Mouse (Mus musculus) MEL (cell line): Measurements from ENCODE around the gene Dusp15. TPM values are rescaled to one million over a fixed set of nuclear protein-coding genes. Genes with fewer than 3 reads are reported as not detected.
A peak's percentile ranks its signal among the peaks of the same experiment; 100 is the strongest.

ENCODE experiments used
- DNase-seq: peaks from one replicate; pipeline ENCODE4 v3.0.0; 2011; ENCODE audit warnings: low read depth, low spot score
- H3K27ac ChIP-seq: 2 replicates; pipeline ENCODE4 v1.5.1; 2012; ENCODE audit warnings: low read depth, mild to moderate bottlenecking, control low read depth, low read length, moderate library complexity; ENCODE audit not compliant: control insufficient read depth
- H3K27me3 ChIP-seq, 2 experiments: fragments of 150-350 bp in 1 of 2; sonication (generic) in 1 of 2; 2 replicates each; pipeline ENCODE4 v1.6.1; 2012; ENCODE audit warnings: low read length in 2 of 2, mild to moderate bottlenecking in 2 of 2, improper control_type of control experiment in 1 of 2, moderate library complexity in 1 of 2; ENCODE audit not compliant: insufficient read depth in 2 of 2, control insufficient read depth in 1 of 2
- H3K36me3 ChIP-seq, 2 experiments: 2 replicates each; pipeline ENCODE4 v1.6.1; 2012 to 2014; ENCODE audit warnings: low read length in 2 of 2, improper control_type of control experiment in 1 of 2, inconsistent platforms in 1 of 2, mild to moderate bottlenecking in 1 of 2; ENCODE audit not compliant: insufficient read depth in 2 of 2, control insufficient read depth in 1 of 2
- H3K4me1 ChIP-seq, 2 experiments: fragments of 150-350 bp in 1 of 2; sonication (generic) in 1 of 2; 2 replicates each; pipeline ENCODE4 v1.6.1; 2012; ENCODE audit warnings: low read length in 2 of 2, improper control_type of control experiment in 1 of 2, mild to moderate bottlenecking in 1 of 2; ENCODE audit not compliant: insufficient read depth in 2 of 2, control insufficient read depth in 1 of 2
- H3K4me3 ChIP-seq, 2 experiments: fragments of 150-350 bp in 1 of 2; sonication (generic) in 1 of 2; 2 replicates each; pipeline ENCODE4 v1.5.1; 2012; ENCODE audit warnings: low read depth in 2 of 2, low read length in 2 of 2, mild to moderate bottlenecking in 2 of 2, moderate library complexity in 2 of 2, control low read depth in 1 of 2, improper control_type of control experiment in 1 of 2; ENCODE audit not compliant: control insufficient read depth in 1 of 2, insufficient read depth in 1 of 2
- H3K79me2 ChIP-seq: 2 replicates; pipeline ENCODE4 v1.6.1; 2012; ENCODE audit warnings: mild to moderate bottlenecking, low read length, moderate library complexity; ENCODE audit not compliant: control insufficient read depth, poor library complexity, insufficient read depth
- H3K9ac ChIP-seq: 2 replicates; pipeline ENCODE4 v1.6.1; 2012; ENCODE audit warnings: low read depth, mild to moderate bottlenecking, control low read depth, low read length, moderate library complexity; ENCODE audit not compliant: control insufficient read depth, poor library complexity, severe bottlenecking
- H3K9me3 ChIP-seq: fragments of 150-350 bp; sonication (generic); replicated peaks from 2 replicates; pipeline ENCODE4 v1.6.1; 2012; ENCODE audit warnings: mild to moderate bottlenecking, low read length, improper control_type of control experiment, moderate library complexity; ENCODE audit not compliant: insufficient read depth
- BHLHE40 ChIP-seq: IDR thresholded peaks from 2 replicates; pipeline ENCODE4 v1.6.1; 2012; ENCODE audit warnings: low read depth, mild to moderate bottlenecking, inconsistent platforms, low read length, improper control_type of control experiment, borderline replicate concordance
- CHD2 ChIP-seq: IDR thresholded peaks from 2 replicates; pipeline ENCODE4 v1.6.1; 2011; ENCODE audit warnings: low read length, improper control_type of control experiment
- CTCF ChIP-seq, 3 experiments: IDR thresholded peaks in 2 of 3; conservative IDR thresholded peaks in 1 of 3; 2 replicates each; pipeline ENCODE4 v1.5.1; 2011 to 2012; ENCODE audit warnings: low read length in 3 of 3, low read depth in 2 of 3, mild to moderate bottlenecking in 2 of 3, improper control_type of control experiment in 1 of 3, inconsistent platforms in 1 of 3, mixed read lengths in 1 of 3, moderate library complexity in 1 of 3; ENCODE audit not compliant: control insufficient read depth in 1 of 3, insufficient read depth in 1 of 3, poor library complexity in 1 of 3, severe bottlenecking in 1 of 3
- E2F4 ChIP-seq: IDR thresholded peaks from 2 replicates; pipeline ENCODE4 v1.6.1; 2011; ENCODE audit warnings: low read depth, low read length, improper control_type of control experiment, borderline replicate concordance
- ELF1 ChIP-seq: IDR thresholded peaks from 2 replicates; pipeline ENCODE4 v1.6.1; 2014; ENCODE audit warnings: low read depth, mild to moderate bottlenecking, inconsistent platforms, low read length, improper control_type of control experiment, moderate library complexity
- EP300 ChIP-seq, 2 experiments: IDR thresholded peaks; 2 replicates each; pipeline ENCODE4 v1.6.1; 2011; ENCODE audit warnings: improper control_type of control experiment in 2 of 2, low read length in 2 of 2, low read depth in 1 of 2, mild to moderate bottlenecking in 1 of 2
- ETS1 ChIP-seq: IDR thresholded peaks from 2 replicates; pipeline ENCODE4 v1.6.1; 2012; ENCODE audit warnings: low read depth, mild to moderate bottlenecking, inconsistent platforms, low read length, improper control_type of control experiment, moderate library complexity
- GABPA ChIP-seq: IDR thresholded peaks from 2 replicates; pipeline ENCODE4 v1.6.1; 2012; ENCODE audit warnings: low read depth, mild to moderate bottlenecking, inconsistent platforms, low read length, improper control_type of control experiment, moderate library complexity
- GATA1 ChIP-seq: IDR thresholded peaks from 2 replicates; pipeline ENCODE4 v1.6.1; 2011; ENCODE audit warnings: low read depth, low read length, improper control_type of control experiment
- KAT2A ChIP-seq: conservative IDR thresholded peaks from 2 replicates; pipeline ENCODE4 v1.6.1; 2012; ENCODE audit warnings: low read depth, low read length, improper control_type of control experiment, inconsistent platforms
- MAFK ChIP-seq: IDR thresholded peaks from 2 replicates; pipeline ENCODE4 v1.6.1; 2011; ENCODE audit warnings: low read depth, mild to moderate bottlenecking, low read length, improper control_type of control experiment, borderline replicate concordance
- MEF2A ChIP-seq: IDR thresholded peaks from 2 replicates; pipeline ENCODE4 v1.6.1; 2014; ENCODE audit warnings: low read depth, mild to moderate bottlenecking, inconsistent platforms, low read length, improper control_type of control experiment; ENCODE audit not compliant: poor library complexity, insufficient replicate concordance, severe bottlenecking; ENCODE audit errors: extremely low read depth
- MXI1 ChIP-seq: IDR thresholded peaks from 2 replicates; pipeline ENCODE4 v1.6.1; 2011; ENCODE audit warnings: mild to moderate bottlenecking, low read depth, low read length, improper control_type of control experiment
- MYC ChIP-seq: IDR thresholded peaks from 2 replicates; pipeline ENCODE4 v1.6.1; 2011; ENCODE audit warnings: low read depth, mild to moderate bottlenecking, low read length, improper control_type of control experiment, moderate library complexity
- NELFE ChIP-seq: IDR thresholded peaks from 2 replicates; pipeline ENCODE4 v1.6.1; 2011; ENCODE audit warnings: low read depth, low read length, improper control_type of control experiment
- NRF1 ChIP-seq: IDR thresholded peaks from 2 replicates; pipeline ENCODE4 v1.6.1; 2014; ENCODE audit warnings: low read depth, mild to moderate bottlenecking, inconsistent platforms, low read length, improper control_type of control experiment, moderate library complexity; ENCODE audit not compliant: poor library complexity, insufficient read depth, severe bottlenecking
- RAD21 ChIP-seq: IDR thresholded peaks from 2 replicates; pipeline ENCODE4 v1.6.1; 2011; ENCODE audit warnings: mild to moderate bottlenecking, low read depth, low read length, improper control_type of control experiment
- SIN3A ChIP-seq: IDR thresholded peaks from 2 replicates; pipeline ENCODE4 v1.6.1; 2012; ENCODE audit warnings: low read length, improper control_type of control experiment, inconsistent platforms
- SMC3 ChIP-seq: IDR thresholded peaks from 2 replicates; pipeline ENCODE4 v1.6.1; 2011; ENCODE audit warnings: low read depth, low read length, improper control_type of control experiment
- TAL1 ChIP-seq: IDR thresholded peaks from 2 replicates; pipeline ENCODE4 v1.6.1; 2012; ENCODE audit warnings: mild to moderate bottlenecking, inconsistent platforms, low read length, moderate library complexity, mixed read lengths
- TBP ChIP-seq: IDR thresholded peaks from 2 replicates; pipeline ENCODE4 v1.8.0; 2011; ENCODE audit warnings: low read depth, low read length, improper control_type of control experiment
- TCF12 ChIP-seq: IDR thresholded peaks from 2 replicates; pipeline ENCODE4 v1.6.1; 2014; ENCODE audit warnings: low read depth, mild to moderate bottlenecking, inconsistent platforms, low read length, improper control_type of control experiment, moderate library complexity
- UBTF ChIP-seq: IDR thresholded peaks from 2 replicates; pipeline ENCODE4 v1.6.1; 2012; ENCODE audit warnings: low read depth, mild to moderate bottlenecking, inconsistent platforms, low read length, improper control_type of control experiment, moderate library complexity, borderline replicate concordance; ENCODE audit not compliant: insufficient read depth
- USF1 ChIP-seq: IDR thresholded peaks from 2 replicates; pipeline ENCODE4 v1.6.1; 2014; ENCODE audit warnings: low read depth, mild to moderate bottlenecking, inconsistent platforms, low read length, improper control_type of control experiment, moderate library complexity
- USF2 ChIP-seq, 2 experiments: IDR thresholded peaks; 2 replicates each; pipeline ENCODE4 v1.6.1; 2011 to 2012; ENCODE audit warnings: improper control_type of control experiment in 2 of 2, low read length in 2 of 2, borderline replicate concordance in 1 of 2, inconsistent platforms in 1 of 2, low read depth in 1 of 2, mild to moderate bottlenecking in 1 of 2; ENCODE audit not compliant: insufficient read depth in 1 of 2
- ZC3H11A ChIP-seq: IDR thresholded peaks from 2 replicates; pipeline ENCODE4 v1.6.1; 2012; ENCODE audit warnings: low read depth, mild to moderate bottlenecking, inconsistent platforms, low read length, improper control_type of control experiment
- ZKSCAN1 ChIP-seq: IDR thresholded peaks from 2 replicates; pipeline ENCODE4 v1.6.1; 2012; ENCODE audit warnings: low read depth, mild to moderate bottlenecking, inconsistent platforms, low read length, improper control_type of control experiment, moderate library complexity
- ZMIZ1 ChIP-seq: IDR thresholded peaks from 2 replicates; pipeline ENCODE4 v1.6.1; 2012; ENCODE audit warnings: low read depth, mild to moderate bottlenecking, inconsistent platforms, low read length, improper control_type of control experiment, moderate library complexity
- polyA plus RNA-seq, 2 experiments: library from polyadenylated mRNA; stranded (reverse) in 1 of 2; unstranded in 1 of 2; fragments of >175 nt in 1 of 2; fragments of >200 nt in 1 of 2; gene quantifications; 2 replicates each; pipeline versions ENCODE4 v1.2.1 to v1.2.4; 2012; ENCODE audit warnings: low replicate concordance in 2 of 2, low read depth in 1 of 2; ENCODE audit not compliant: insufficient read length in 2 of 2, insufficient read depth in 1 of 2, missing spikeins in 1 of 2
- total RNA-seq: library from RNA; depleted of rRNA; stranded (reverse); fragments of 300-350 nt; gene quantifications from 2 replicates; pipeline ENCODE4 v1.2.3, GENCODE M21; 2012

Dusp15 gene
- total and polyA plus RNA-seq, 3 experiments: not detected

- Histone ChIP-seq H3K79me2 (no peaks in the 10 kb centered on the region), H3K9me3 (no peaks in the 10 kb centered on the region), H3K27me3 (peaks cover 0 to 1% of the 10 kb centered on the region in 2 experiments; a peak in 3 of 4 replicates)
- DNase-seq: peak; percentile 88
- TF ChIP-seq SIN3A: no peak
- no peak for TF ChIP-seq TAL1
- 0 out of 2 replicates have a peak, but pooled peaks have one; percentile 29 for TF ChIP-seq BHLHE40
- no peak for TF ChIP-seq NRF1
- no peak for TF ChIP-seq NELFE
- TF ChIP-seq ZC3H11A: peak; percentile 82
- TF ChIP-seq GABPA: no peak
- TF ChIP-seq KAT2A: no peak
- TF ChIP-seq CHD2: no peak
- no peak for TF ChIP-seq UBTF
- TF ChIP-seq E2F4: no peak
- no peak for TF ChIP-seq ZMIZ1
- TF ChIP-seq RAD21: peak; percentile 96
- peak in 1 of 2 experiments; percentile 54; a peak in 2 of 4 replicates for TF ChIP-seq EP300 (IDR thresholded peaks at IDR 0.05; ENCODE audit: low read depth in 1 of 2, low read length in 2 of 2)
- no peak for TF ChIP-seq ELF1
- TF ChIP-seq USF1: peak; percentile 56; the same call in 1 of the 2 replicates
- no peak for TF ChIP-seq USF2 (IDR thresholded peaks at IDR 0.05; ENCODE audit: borderline replicate concordance in 1 of 2, insufficient read depth in 1 of 2, low read depth in 1 of 2, low read length in 2 of 2)
- TF ChIP-seq TBP: no peak
- peak; percentile 9; the same call in 1 of the 2 replicates for TF ChIP-seq ETS1
- peak in 2 of 3 experiments; percentile 73 to 99 for TF ChIP-seq CTCF (IDR thresholded peaks at IDR 0.05 in 2 of 3, conservative IDR thresholded peaks at IDR 0.05 in 1 of 3; ENCODE audit: control insufficient read depth in 1 of 3, insufficient read depth in 1 of 3, low read depth in 2 of 3, low read length in 3 of 3, poor library complexity in 1 of 3, severe bottlenecking in 1 of 3)
- TF ChIP-seq MAFK: peak; percentile 57
- no peak for TF ChIP-seq TCF12
- TF ChIP-seq MYC: no peak
- peak; percentile 28; the same call in 1 of the 2 replicates for TF ChIP-seq GATA1
- peak; percentile 38; the same call in 1 of the 2 replicates for TF ChIP-seq MXI1
- no peak for TF ChIP-seq MEF2A
- TF ChIP-seq ZKSCAN1: no peak
- peak; percentile 86 for TF ChIP-seq SMC3
- TF ChIP-seq, all 39 proteins: peak for 11
- no peak overlapping the region for H3K9ac ChIP-seq
- H3K4me3 ChIP-seq: no peak overlapping the region
- H3K36me3 ChIP-seq: no peaks in the 10 kb centered on the region; a peak in 1 of 4 replicates
- H3K27ac ChIP-seq: no peak overlapping the region
- peaks cover 0 to 9% of the 10 kb centered on the region in 2 experiments; a peak in 3 of 4 replicates for H3K4me1 ChIP-seq
Observed at GRCm38 (mm10) chr2:152914310-152915120, 37.0 kb downstream of the Dusp15 start.
